Mouse (Mus musculus): ENCODE data around the gene Snx3.

GRCm38 (mm10) chr10:42583902-42584435 lies 82.1 kb downstream of the Snx3 start:
- TF ChIP-seq POLR2A (IDR thresholded peaks at IDR 0.05; ENCODE audit: borderline replicate concordance, extremely low read depth, low read depth, low read length) (no peak), CTCF (IDR thresholded peaks at IDR 0.05; ENCODE audit: insufficient read depth, low read length) (no peak)
